Mouse (Mus musculus): Measurements from ENCODE around the gene Thbs4.
"Not testable (repeated sequence)": the region's sequence is repeated elsewhere in the genome, so short reads cannot be mapped to it uniquely, and the experiment has no call there.

The Thbs4 gene

GRCm38 (mm10) chr13:92794462-92795214, at the start of gene Thbs4:
Thbs4 (minus strand) TSS chr13:92794818.
- DNase-seq (ENCODE audit: low read depth, low spot score): no peak

GRCm38 (mm10) chr13:92833162-92833561, 38.5 kb upstream of the Thbs4 start:
- DNase-seq (ENCODE audit: low read depth, low spot score): no peak

- no peak for DNase-seq (ENCODE audit: low read depth, low spot score)
Observed at GRCm38 (mm10) chr13:92828820-92829219, 34.2 kb upstream of the Thbs4 start.

GRCm38 (mm10) chr13:92817357-92817756, 22.7 kb upstream of the Thbs4 start:
- no peak for DNase-seq (ENCODE audit: low read depth, low spot score)

- DNase-seq (ENCODE audit: low read depth, low spot score): no peak
Observed at GRCm38 (mm10) chr13:92816329-92816728, 21.7 kb upstream of the Thbs4 start.

GRCm38 (mm10) chr13:92810592-92810991, 16.0 kb upstream of the Thbs4 start:
- not testable (repeated sequence) for DNase-seq (ENCODE audit: low read depth, low spot score)

GRCm38 (mm10) chr13:92807849-92808248, 13.2 kb upstream of the Thbs4 start:
- no peak for DNase-seq (ENCODE audit: low read depth, low spot score)

GRCm38 (mm10) chr13:92806785-92807184, 12.2 kb upstream of the Thbs4 start:
- no peak for DNase-seq (ENCODE audit: low read depth, low spot score)

GRCm38 (mm10) chr13:92799306-92799925, 4.8 kb upstream of the Thbs4 start:
- no peak for DNase-seq (ENCODE audit: low read depth, low spot score)

GRCm38 (mm10) chr13:92798830-92799229, 4.2 kb upstream of the Thbs4 start:
- DNase-seq (ENCODE audit: low read depth, low spot score): no peak

GRCm38 (mm10) chr13:92793636-92794035, 982 bp downstream of the Thbs4 start:
- no peak for DNase-seq (ENCODE audit: low read depth, low spot score)

- no peak for DNase-seq (ENCODE audit: low read depth, low spot score)
Observed at GRCm38 (mm10) chr13:92791474-92791873, 3.1 kb downstream of the Thbs4 start.

- no peak for DNase-seq (ENCODE audit: low read depth, low spot score)
Observed at GRCm38 (mm10) chr13:92784311-92784710, 10.3 kb downstream of the Thbs4 start.

- DNase-seq (ENCODE audit: low read depth, low spot score): no peak
Observed at GRCm38 (mm10) chr13:92783551-92783950, 11.1 kb downstream of the Thbs4 start.

- no peak for DNase-seq (ENCODE audit: low read depth, low spot score)
Observed at GRCm38 (mm10) chr13:92780927-92781326, 13.7 kb downstream of the Thbs4 start.

- DNase-seq (ENCODE audit: low read depth, low spot score): no peak
Observed at GRCm38 (mm10) chr13:92780076-92780475, 14.5 kb downstream of the Thbs4 start.

GRCm38 (mm10) chr13:92778642-92779041, 16.0 kb downstream of the Thbs4 start:
- no peak for DNase-seq (ENCODE audit: low read depth, low spot score)

GRCm38 (mm10) chr13:92775916-92776315, 18.7 kb downstream of the Thbs4 start:
- no peak for DNase-seq (ENCODE audit: low read depth, low spot score)

- DNase-seq (ENCODE audit: low read depth, low spot score): no peak
Observed at GRCm38 (mm10) chr13:92774887-92775286, 19.7 kb downstream of the Thbs4 start.

- no peak for DNase-seq (ENCODE audit: low read depth, low spot score)
Observed at GRCm38 (mm10) chr13:92772500-92772899, 22.1 kb downstream of the Thbs4 start.

- DNase-seq (ENCODE audit: low read depth, low spot score): no peak
Observed at GRCm38 (mm10) chr13:92771566-92771965, 23.1 kb downstream of the Thbs4 start.

GRCm38 (mm10) chr13:92765454-92766242, 29.0 kb downstream of the Thbs4 start:
- DNase-seq (ENCODE audit: low read depth, low spot score): no peak
